Mouse (Mus musculus): ENCODE measurements at regions not wholly inside any gene's neighbourhood (a gene's known extent, or its start where the extent isn't known, plus 50 kb on each side); places are given as distances from the start of the nearest gene placed in this dataset.

DNA sequence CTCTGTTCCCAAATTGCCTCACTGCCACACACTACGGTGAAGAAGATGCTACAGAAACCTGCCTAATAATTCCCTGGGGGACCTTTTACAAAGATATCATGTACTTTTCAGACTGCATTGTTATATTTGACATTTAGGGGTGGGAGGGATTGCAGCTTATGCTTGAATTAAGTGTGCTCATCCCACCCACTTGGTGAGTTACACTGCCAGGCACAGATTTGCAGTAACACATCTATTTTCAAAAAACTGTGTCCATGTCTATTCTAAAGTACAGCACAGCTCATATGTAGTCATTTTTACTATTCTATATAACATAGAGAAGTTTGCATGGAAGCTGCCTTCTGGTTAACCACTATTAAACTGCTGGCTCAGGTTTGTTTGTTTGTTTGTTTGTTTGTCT, 404.3 kb upstream of the Xrcc4 start:
- no peak for DNase-seq

DNA sequence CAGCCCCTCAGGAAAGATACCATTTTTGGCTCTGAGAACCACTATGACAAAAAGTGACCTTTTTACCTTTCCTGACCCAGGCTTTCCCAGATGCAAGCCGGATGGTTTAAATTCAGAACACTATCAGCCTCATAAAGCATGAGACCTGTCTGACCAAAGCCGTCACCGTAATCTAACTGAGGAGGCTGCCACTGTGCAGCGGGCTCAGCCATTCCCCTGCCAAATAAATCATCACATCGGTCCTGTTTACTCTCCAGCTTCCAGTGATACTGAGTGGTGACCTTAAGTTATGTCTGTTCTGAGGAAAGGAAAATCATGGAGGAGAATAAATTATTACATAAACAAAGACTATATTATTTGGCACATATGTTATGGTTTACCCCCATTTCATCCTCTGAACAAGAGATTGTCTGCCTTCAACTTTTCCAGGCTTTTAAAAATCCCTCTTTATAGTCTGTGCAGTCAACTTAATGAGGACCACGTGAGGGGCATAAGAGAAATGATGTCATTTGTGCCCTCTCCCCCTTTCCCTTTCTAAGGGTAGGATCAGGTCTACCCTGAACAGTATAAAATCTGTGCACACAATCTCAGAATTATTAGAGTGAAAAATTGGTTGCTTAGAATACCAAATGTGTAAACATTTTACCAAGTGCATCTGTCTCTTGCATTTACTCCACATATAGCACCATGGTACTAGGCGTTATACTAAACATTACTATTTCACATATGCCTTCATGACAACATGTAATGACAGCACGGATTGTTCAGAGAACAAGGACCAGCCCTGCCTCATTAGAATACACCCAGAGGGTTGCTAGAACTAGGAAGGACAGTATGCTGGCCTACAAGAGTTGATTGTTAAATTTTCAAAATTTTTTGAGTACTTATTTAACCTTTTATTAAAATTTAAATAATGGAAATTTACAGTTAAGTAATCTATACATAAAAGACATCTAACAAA, 401.9 kb upstream of the Xrcc4 start:
- no peak for DNase-seq

DNA sequence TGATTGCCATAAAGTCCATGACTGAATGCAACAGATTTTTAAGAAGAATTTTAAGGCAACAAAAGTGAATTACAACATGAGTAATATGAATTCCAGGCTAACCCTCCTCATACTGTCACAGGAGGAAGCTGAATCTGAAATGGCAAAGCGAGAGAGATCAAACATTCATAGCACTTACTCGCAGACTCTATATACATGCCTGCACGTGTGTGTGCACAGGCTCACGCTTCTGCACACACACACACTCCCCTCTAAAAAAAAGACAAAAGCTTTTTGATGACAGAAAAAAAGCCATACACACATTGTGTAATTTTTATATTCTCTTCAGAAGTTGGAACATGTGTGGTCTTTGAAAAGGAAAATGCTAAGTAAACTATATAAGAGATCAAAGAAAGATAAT, 391.1 kb upstream of the Xrcc4 start:
- no peak for DNase-seq

DNA sequence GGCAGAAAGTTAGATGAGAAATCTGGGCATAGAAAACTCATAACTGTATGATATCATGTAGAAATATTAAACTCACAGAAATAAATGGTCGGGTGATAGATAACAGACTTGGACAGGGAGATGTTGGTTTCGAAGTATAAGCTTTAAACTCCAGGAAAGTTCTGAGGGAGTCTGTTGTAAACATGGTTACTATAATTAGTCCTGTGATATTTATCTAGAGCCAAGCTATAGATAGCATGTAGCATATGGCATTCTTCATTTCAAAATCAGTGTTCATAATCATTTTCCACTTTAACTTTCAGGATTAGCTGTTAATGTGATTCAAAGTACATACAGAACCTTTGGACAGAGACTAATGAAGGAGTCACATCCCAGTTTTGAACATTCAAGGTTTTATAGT, 387.5 kb upstream of the Xrcc4 start:
- no peak for DNase-seq

DNA sequence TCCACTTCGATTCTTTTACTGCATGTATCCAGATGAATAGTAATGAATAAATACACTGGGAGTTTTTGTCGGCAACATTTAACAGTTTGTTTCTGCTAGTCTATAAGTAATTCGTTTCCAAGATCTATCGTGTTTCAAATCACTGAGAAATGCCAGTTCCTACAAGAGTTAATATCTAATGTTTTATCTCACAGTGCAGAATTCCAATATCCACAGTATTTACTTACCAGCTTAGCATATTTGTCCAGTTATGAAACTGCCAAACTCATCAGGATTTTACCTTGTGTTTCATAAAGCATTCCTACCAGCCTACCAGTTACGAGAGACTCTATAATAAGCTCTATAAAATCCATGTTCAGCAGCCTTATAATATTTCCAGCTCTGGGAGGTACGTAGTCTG, 385.1 kb upstream of the Xrcc4 start:
- no peak for DNase-seq

DNA sequence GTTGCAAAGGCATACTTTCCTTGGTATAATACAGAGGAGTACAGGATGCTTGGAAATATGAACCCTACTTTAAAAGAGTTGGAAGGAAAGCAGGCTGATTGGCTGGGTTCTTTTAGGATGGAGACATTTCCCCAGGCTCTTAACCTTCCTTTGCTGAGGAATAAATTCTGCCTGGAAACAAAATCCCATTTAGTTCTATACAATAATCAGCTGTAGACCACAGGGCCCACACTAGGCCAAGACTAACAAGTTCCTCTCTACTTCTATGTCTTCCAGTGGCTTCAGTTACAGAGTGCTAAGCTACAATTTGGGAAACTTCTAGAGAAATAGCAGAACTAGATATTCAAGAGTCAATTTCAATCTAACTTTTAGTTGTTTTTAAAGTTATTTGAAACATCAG, 384.6 kb upstream of the Xrcc4 start:
- DNase-seq: no peak

DNA sequence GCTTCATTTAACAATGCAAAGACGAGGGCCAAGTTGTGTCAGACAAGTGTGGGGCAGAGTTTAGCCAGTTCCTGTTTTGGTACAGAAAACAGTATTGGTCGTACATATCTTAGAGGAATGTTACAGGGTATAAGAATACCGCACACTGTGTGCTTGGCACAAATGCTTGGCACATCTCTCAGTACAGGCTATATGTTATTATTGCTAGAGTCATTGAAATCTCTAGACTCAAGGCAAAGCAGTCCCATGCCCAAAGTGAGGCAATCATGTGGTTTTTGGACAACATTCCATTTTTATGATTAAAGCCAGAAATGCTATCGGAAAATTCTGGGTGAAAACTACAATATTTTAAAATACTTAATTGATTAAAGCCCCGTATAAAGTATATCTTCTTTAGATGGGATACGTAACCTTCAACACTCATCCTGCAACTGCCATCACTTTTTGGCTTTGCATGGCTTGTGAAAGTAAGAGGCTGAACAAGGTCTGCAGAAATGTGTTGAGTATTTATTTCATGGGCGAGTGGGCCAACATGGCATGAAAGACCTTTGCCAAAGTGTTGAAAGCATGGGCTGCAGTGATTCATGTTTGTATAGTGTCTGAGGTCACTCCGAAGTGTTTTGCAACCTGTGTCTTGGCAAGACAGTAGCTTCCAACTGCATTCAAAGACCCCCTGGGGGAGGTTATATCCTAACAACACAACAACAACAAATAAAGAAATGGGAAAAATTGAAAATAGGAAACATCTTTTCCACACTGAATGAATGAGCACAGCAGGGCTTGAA, 383.8 kb upstream of the Xrcc4 start:
- no peak for DNase-seq

DNA sequence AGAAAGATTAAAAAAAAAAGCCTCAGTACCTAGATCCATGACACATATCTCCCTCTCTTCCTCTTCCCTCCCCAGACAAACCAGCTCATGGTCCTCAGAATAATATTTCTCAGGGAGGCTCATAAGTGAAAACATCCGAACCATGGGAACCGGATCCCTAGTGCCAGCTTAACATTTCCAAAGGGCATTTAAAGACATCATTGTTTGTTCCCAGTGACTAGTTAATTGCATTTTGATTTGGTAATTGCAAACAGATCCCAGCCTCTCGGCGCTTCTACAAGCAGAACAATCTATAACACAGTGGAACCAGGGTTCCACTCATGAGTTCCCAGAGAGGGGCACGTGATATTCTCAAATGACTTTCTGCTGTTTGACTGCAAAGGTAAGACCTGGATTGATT, 376.7 kb upstream of the Xrcc4 start:
- no peak for DNase-seq

DNA sequence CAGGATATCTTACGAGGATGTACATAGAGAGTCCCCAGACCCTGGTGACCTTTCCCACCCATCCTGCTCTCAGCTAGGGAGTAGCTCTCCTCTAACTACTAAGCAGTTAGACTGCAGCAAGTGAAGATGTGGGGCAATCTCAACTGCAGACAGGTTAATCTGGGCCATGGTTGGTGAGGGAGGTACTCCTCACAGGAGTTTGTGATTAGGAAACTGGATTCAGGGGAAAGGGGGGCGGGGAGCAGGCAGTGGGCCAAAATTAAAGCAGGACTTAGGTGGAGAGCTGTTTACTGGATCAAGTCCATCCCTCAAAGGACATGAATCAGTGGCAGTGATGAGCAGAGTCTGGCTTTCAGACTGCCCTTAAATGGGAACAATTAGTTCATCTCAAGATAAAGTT, 374.6 kb upstream of the Xrcc4 start:
- peak; percentile 71 for DNase-seq

DNA sequence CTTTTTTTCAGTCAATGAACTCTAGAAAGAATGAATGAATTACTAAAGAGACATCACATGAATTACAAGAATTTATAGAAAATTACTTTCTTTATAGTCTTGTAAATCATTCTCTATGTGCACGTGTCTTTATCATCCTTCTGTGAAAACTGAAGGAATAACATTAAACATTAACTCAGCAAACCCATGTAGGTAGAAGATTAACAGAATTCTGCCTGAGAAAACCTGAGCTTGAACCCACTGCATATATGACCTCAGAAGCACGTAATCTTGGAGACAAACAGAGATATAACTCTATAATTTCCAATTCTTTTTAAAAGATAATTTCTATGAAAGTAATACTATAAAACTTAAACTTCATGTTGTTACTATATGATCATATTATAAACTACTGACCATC, 374.0 kb upstream of the Xrcc4 start:
- no peak for DNase-seq

DNA sequence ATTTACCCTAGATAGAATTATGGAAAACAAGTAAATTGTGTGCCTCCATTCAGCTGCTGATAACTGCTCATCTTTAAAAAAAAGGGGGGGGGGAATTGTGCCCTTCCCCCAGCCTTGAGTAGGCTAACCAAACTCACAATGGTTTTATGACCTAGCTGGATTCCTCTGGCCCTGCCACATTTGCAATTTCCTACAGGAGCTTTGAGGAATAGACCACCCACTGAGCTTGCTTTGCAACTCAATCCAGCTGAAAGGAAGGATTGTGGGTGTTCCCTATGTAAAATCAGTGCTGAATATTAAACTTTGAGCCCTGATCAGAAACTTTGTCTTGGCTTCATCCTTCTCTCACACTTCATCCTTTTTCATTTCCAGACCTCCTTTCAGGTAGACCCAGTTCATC, 365.2 kb upstream of the Xrcc4 start:
- DNase-seq: no peak

DNA sequence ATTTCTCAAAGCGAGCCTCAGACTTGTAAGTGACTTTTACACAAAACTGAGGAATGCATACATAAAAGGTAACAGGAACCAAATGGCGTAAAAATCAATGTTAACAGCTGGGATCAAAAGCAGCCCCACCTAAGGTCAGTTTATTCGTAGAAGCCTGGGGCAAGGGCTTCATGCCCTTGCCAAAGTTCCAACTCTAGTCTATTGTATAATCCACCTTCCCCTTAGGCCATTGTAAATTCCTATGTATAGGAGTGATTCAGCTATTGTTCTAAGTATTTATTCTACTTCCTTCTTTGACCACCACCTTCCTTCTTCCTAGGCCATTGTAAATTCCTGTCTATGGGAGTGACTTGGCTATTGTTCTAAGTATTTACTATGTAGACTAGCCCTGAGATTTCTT, 337.5 kb upstream of the Xrcc4 start:
- DNase-seq: no peak

DNA sequence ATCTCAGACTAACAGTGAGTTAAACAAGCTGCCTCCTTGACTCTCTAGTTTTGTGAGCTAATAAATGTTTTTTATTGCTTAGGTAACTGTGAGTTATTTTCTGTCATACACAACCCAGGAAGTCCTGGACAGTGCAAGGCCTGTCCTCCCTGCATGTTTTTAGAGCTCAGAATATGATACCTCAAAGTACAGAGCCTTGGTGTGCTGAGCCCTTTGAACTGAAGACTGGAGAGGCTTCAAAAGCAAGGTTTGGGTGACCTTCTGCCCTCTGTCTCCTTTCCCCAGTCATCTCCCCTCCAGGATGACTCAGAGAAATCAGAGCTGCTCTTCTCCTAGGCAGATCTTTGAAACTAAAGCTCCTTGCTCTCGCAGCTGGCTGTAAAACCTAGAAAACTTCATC, 336.0 kb upstream of the Xrcc4 start:
- DNase-seq: no peak

DNA sequence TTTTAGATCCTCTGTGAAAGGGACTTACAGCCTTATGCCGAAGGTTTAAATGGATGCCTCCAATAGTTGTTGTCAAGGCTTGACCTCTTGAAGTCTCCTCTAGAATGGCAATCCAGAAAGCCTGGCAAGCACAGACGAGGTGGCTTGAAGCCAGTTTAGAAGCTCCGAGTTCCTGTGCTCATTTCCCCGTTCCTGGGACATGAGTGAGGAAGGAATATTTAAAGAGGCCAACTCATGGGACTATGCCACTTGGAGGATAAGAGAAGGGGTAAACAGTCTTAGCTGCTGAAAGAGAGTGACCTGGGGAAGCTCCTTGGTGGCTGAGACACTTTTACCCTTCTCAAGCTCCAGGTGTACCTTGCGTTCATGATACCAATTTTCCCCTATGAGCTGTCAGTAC, 335.1 kb upstream of the Xrcc4 start:
- no peak for DNase-seq

DNA sequence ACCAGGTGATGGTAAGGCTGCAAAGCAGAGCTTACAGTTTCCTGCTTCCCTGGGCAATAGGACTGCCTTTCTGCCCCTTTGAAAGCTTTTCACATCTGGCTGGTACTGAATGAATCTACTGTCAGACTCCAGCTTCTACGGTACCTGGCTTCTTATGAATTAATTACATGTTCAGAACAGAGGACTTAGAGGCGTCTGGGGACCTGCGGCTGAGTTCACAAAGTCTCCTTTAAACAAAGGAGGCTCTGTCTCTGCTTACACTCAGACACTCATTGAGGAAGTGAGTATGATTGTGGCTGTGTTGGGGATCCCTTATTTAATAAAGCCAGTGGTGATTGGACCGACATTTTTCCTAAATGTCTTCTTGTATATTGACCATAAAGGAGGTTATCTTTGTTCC, 331.6 kb upstream of the Xrcc4 start:
- DNase-seq: no peak

DNA sequence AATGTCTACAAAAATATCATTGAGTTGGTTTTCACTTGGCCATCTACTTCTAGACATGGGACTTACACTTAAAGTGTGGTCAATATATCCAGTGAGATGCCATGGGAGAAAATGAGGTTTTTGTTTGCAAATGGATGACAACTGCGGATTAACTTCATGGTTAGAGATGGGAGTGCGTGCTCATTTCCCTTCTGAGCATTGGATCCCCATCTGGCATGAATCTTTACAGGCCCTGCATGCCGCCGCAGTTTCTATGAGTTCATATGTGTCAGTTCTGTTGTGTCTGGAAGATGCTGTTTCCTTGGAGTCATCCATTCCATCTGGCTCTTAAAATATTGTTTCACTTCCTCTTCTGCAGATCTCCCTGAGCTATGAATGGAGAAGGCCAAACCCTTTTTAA, 315.0 kb upstream of the Xrcc4 start:
- DNase-seq: no peak

DNA sequence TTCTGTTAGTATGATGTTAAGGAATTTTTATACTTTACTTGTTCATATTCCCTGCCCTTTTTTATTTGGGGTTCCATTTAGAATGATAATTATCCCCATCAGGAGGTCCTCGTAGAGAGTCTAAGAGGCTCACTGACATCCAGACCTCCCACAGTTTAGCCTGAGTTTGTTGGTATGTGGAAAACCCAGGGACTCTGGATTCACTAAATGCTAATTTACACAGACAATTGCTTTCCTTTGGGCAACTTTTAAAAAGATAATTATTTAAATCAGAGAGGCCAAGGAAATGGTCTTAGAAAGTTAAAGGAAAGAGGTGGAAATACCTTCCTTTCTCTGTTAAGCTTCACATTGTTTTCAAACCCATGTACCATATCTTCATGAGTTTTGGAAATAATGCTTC, 312.7 kb upstream of the Xrcc4 start:
- DNase-seq: no peak

DNA sequence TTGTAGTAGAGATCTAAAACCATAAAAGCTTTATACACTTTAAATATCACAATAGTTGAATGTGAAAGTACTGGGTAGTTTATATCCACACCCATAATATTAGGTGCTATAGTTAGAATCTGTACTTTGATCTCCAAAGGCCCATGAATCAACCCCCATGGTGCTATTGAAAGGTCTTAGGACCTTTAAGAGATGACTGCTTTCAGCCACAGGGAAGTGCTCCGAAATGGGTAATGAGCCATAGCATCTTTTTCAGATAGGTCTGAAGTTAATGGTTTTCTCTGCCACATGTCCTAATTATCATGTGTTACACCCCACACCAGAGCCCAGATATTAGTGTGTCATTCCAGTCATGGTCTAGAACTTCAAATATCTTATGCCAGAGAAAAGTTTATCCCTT, 312.1 kb upstream of the Xrcc4 start:
- DNase-seq: no peak

DNA sequence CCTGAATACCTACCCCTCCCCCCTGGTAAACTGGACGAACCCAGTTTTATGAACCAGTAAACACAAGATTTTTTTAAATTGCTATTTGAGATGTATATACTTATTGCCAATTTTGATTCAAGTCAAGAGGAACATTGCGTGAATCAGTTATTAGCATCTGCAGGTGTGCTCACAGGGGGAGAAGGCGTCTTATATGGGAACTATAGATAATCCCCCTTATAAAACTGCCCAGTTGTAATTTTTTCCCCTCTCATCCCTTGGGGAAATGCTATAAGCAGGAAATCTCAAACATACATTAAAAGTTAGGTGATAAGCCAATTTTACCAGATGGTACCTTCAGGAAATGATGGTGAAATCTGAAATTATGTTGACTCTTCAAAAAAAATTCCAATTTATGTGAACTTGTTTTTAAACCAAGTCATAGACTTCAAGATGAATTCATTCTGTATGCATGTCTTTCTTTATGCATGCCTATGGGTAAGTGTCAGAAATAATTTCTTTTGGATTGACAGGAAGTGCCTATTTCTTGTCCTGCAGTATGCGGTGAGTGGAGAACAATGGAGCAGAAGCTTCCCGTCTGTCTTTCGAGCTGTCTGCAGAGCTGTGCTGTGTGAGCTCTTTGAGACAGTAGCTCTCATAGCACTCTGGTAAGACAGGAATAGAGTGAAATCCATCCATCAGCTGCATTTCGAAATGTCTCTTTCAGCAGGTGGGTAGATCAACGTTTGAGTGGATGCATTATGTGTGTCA, 306.0 kb upstream of the Xrcc4 start:
- no peak for DNase-seq

DNA sequence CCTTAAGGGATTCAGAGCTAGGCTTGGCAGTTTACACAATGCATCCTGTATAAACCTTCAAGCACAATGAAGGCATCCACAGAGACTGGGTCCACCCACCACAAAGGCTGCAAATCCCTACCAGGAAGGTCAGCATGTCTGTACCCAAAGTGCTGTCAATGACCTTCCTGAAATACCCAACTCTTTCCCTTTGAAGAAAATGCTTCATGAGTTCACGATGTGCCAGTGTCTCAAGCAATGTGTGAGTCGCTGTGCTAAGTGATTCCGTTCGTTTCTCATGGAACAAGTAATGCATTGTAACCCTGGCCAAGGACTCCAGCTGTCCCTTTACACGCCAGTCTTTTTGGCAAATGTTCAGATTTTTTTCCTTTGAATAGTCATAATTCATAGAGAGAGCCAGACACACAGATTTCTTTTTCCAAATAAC, 305.4 kb upstream of the Xrcc4 start:
- DNase-seq: no peak

DNA sequence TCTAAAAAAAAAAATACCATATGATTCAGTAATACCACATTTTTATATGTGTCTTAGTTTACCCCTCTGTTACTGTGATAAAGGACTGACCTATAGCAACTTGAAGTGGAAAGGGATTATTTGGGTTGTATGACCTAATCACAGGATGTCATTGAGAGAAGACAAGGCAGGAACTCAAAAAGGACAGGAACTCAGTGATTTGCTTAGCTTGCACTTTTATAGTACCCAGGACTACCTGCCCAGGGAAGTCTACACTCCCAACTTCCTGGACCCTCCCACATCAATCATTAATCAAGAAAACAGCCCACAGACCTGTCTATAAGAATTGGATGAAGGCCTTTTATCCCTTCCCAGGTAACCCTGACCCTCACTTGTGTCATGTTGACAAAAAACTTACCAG, 303.0 kb upstream of the Xrcc4 start:
- DNase-seq: no peak

DNA sequence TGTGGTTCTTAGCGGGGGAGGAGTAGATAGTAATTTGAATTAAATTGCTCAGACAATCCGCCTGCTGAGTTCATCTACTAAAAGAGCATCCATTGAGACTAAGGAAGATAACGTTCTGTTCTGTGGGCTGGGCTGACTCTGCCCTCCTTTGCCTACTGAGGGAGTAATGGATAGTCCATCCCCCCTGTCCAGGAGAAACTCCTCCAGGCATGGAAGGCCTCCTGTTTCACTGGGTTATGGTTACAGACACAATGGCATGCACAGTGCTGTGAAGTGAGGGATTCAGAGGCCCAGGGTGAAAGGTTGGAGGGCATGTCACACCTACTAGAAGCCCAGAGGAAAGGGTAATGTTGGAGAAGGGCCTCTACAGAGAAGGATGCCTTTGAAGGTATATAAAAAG, 287.2 kb upstream of the Xrcc4 start:
- no peak for DNase-seq

DNA sequence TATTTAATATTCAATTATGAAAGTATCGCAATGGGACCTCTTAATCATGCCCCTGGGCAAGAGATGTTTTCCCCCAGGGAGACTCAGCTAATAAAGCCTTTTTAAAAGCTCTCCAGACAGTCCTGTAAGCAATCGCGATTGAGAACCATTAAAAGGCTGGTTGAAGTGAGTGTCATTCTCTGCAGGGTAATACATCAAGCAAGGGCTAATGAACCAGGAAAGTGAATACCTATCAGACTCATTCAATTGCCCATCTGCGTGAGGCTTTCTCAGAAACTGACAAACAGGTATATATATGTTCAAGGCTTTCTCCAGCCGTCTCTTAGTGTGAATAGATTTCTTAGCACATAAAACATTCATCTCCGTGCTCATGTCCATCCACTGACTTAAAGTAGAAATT, 286.8 kb upstream of the Xrcc4 start:
- DNase-seq: no peak
